Mouse (Mus musculus): ENCODE data around the gene Capn7.

GRCm38 (mm10) chr14:31327196-31327595, 9.2 kb upstream of the Capn7 start:
- TF ChIP-seq NELFE (IDR thresholded peaks at IDR 0.05; ENCODE audit: low read depth, low read length), result 0 out of 2 replicates have a peak, but pooled peaks have one; percentile 17
- TF ChIP-seq POLR2AphosphoS2 (IDR thresholded peaks at IDR 0.05; ENCODE audit: low read length), result no peak
- TF ChIP-seq CHD1 (IDR thresholded peaks at IDR 0.05; ENCODE audit: low read depth, low read length), result no peak
- TF ChIP-seq CTCF (IDR thresholded peaks at IDR 0.05 in 2 of 3, conservative IDR thresholded peaks at IDR 0.05 in 1 of 3; ENCODE audit: control insufficient read depth in 1 of 3, insufficient read depth in 1 of 3, low read depth in 2 of 3, low read length in 3 of 3, poor library complexity in 1 of 3, severe bottlenecking in 1 of 3), result peak in 1 of 3 experiments; percentile 1; a peak in 1 of 6 replicates
- no peak for TF ChIP-seq MYB (IDR thresholded peaks at IDR 0.05; ENCODE audit: low read depth, low read length)

All from MEL (cell line).